Mouse (Mus musculus) left cerebral cortex, adult 2 months (tissue): ENCODE measurements at regions not wholly inside any gene's neighbourhood (a gene's known extent, or its start where the extent isn't known, plus 50 kb on each side); places are given as distances from the start of the nearest gene placed in this dataset.

Experiments
- DNase-seq, 2 experiments: peaks; one replicate each; pipeline ENCODE4 v3.0.0; 2021 to 2022; ENCODE audit warnings: low spot score in 2 of 2, mixed read lengths in 1 of 2; ENCODE audit errors: extremely low spot score in 1 of 2
- H3K27ac ChIP-seq: fragments of 200-600 bp; 2 replicates; pipeline ENCODE4 v1.8.1; 2022
- H3K4me3 ChIP-seq: fragments of 200-600 bp; 2 replicates; pipeline ENCODE4 v1.8.1; 2022
- CTCF ChIP-seq: fragments of 200-600 bp; IDR thresholded peaks from 2 replicates; pipeline ENCODE4 v1.8.1; 2022; ENCODE audit warnings: antibody characterized with exemption, mild to moderate bottlenecking, moderate library complexity
- intact Hi-C: fragments of 180-260 bp; cut with DNase I; formaldehyde crosslinking; loops from one replicate; pipeline ENCODE4 v1.15.1; 2025

- TF ChIP-seq CTCF: no peak
- H3K4me3 ChIP-seq: no peak overlapping the region
Observed at GRCm38 (mm10) chr16:5759021-5759420, 126.1 kb upstream of the Rbfox1 start.

GRCm38 (mm10) chr16:5742716-5743507, 142.2 kb upstream of the Rbfox1 start:
- DNase-seq: no peak
- H3K27ac ChIP-seq: no peak overlapping the region
- TF ChIP-seq CTCF: no peak
- H3K4me3 ChIP-seq: no peak overlapping the region
- intact Hi-C loops: no loop called here

More at GRCm38 (mm10) chr16:5759021-5759420, 126.1 kb upstream of the Rbfox1 start:
- no peak for DNase-seq
- intact Hi-C loops: no loop called here
- no peak overlapping the region for H3K27ac ChIP-seq

DNA sequence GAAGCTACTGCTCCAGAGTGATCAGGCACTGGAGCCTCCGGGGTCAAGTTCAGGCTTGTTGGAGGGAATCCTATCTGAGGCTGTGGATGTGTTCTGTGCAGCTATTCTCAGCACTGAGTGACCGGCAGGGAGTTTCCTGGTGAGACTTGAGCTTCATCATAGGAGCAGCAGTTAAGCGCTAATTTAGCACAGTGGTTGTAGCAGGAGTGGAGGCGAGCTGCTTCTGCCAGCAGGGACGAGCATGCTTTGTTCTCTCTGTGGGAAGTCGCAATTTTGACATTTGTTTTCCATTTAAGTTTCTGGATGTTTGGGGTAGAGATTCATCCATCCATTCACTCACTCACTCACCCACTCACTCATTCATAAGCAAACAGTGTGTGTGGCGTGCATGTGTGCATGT, 144.4 kb upstream of the Rbfox1 start:
- peak; percentile 11 to 21 for DNase-seq
- H3K4me3 ChIP-seq: no peak overlapping the region
- intact Hi-C loops: no loop called here
- no peak overlapping the region for H3K27ac ChIP-seq
- TF ChIP-seq CTCF: no peak; the same call in 1 of the 2 replicates

DNA sequence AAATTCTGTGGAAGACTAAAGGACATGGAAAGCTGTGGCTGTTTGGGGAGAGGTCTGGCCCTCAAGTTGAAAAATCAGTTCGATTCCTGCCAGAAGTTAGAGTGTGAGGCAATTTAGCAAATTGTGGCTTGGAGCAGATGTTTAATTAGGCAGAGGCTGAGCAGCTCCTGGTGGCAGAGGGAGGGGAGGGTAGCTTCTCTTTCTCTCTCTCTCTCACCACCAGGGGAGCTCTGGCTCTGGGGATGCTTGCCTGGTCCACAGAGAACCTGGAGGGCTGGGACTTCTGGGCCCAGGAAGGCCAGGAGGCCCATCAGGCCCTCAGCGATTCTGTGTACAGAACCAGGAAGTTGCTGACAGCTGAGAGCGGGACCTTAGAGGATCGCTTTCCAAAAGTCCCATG, 151.5 kb upstream of the Rbfox1 start:
- intact Hi-C loops: loop anchor here (5.0 kb wide), 1 partner anchor 284 kb away; no protein-coding TSS in a partner anchor
- H3K4me3 ChIP-seq: no peak overlapping the region
- DNase-seq: no peak
- TF ChIP-seq CTCF: peak; percentile 48
- H3K27ac ChIP-seq: no peak overlapping the region

DNA sequence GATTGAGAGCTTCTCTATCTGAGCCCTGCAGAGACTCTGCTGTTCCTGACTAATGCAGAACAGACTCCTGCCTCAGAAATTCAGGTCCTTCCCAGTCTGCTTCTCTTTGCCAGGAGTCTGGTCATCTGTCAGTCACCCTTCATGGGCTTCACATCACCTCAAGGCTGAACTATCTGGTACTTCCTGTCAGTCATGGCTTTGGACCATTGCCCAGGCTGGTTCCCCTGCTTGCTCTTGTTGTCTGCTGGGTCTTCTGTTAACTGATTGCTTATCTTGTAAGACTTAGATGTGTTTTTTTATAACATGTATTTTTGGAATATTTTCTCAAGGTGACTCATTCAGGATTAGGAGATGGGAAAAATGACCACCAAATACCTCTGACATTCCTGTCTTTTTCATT, 162.6 kb upstream of the Rbfox1 start:
- no peak overlapping the region for H3K4me3 ChIP-seq
- intact Hi-C loops: no loop called here
- no peak for TF ChIP-seq CTCF
- no peak overlapping the region for H3K27ac ChIP-seq
- DNase-seq: no peak

DNA sequence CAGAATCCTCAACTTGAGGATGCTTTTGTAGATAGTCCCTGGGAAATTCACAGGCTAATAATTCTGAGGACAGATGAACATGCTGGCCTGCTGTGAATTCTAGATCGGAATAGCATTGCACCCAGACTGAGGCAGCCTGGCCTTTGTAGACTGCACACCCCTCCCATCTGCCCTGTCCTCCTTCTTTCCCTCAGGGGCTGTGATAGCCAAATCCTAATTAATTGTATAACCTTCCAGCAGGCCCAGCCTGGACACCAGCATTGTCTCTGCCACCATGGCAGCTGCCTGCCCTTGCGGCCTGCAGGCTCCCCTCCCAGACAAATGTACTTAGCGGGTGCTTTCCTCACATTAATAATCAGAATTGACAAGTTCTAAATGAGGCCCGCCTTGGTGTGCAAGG, 171.7 kb upstream of the Rbfox1 start:
- TF ChIP-seq CTCF: no peak
- H3K4me3 ChIP-seq: no peak overlapping the region
- no peak for DNase-seq
- H3K27ac ChIP-seq: no peak overlapping the region
- intact Hi-C loops: no loop called here

- no peak for DNase-seq
- intact Hi-C loops: no loop called here
- no peak overlapping the region for H3K27ac ChIP-seq
- H3K4me3 ChIP-seq: no peak overlapping the region
- TF ChIP-seq CTCF: no peak
Observed at GRCm38 (mm10) chr16:5709831-5710230, 175.3 kb upstream of the Rbfox1 start.

DNA sequence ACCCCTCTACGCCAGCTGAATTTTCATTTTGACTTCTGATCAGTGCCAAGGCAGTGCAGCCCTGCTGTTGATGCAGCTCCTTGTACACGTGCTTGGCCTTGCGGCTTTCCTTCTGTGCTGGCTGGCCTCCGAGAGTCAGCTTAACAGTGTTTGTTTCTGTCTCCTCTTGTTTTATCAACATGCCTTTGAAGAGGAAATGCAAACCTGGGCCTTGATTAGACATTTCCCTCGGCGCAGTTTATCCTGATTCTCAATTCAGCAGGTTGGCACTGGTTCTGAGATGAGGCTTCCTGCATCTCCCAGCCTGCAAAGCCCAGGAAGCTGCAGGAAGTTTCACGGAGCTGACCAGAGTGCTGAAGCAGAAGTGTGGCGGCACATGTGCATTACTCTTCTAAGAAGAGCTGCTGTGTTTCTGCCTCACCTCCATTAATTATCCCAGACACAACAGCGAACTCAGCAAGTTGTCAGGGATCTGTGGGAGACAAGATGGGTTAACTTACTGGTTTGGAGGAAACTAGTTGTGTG, 184.4 kb upstream of the Rbfox1 start:
- TF ChIP-seq CTCF: no peak
- H3K27ac ChIP-seq: no peak overlapping the region
- H3K4me3 ChIP-seq: no peak overlapping the region
- DNase-seq: no peak
- intact Hi-C loops: no loop called here

DNA sequence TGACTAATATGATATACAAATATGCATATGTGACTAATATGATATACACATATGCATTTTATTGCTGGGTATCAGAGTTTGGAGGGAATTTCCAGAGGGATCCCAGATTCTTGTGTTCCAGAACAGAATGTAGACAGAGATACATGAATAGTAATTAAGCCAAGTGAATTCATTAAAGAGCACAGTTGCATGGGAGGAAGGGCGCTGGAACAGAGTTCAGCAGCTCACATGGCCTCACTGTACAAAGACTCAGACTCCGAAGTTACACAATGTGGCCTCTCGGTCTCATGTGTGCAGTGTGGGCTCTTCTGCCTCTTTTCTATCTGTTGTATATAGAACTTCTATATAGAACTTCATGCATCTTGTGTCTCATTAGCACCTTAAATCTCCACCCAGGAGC, 196.8 kb upstream of the Rbfox1 start:
- no peak for TF ChIP-seq CTCF
- no peak for DNase-seq
- H3K4me3 ChIP-seq: no peak overlapping the region
- intact Hi-C loops: no loop called here
- H3K27ac ChIP-seq: no peak overlapping the region

- DNase-seq: no peak
- intact Hi-C loops: no loop called here
- no peak for TF ChIP-seq CTCF
- Histone ChIP-seq H3K4me3 (no peak overlapping the region), H3K27ac (no peak overlapping the region)
Observed at GRCm38 (mm10) chr16:5673372-5673960, 211.7 kb upstream of the Rbfox1 start.

- Histone ChIP-seq H3K4me3 (no peak overlapping the region), H3K27ac (no peak overlapping the region)
- intact Hi-C loops: no loop called here
- peak in 1 of 2 experiments; percentile 9 for DNase-seq
- no peak for TF ChIP-seq CTCF
Observed at GRCm38 (mm10) chr16:5672871-5673270, 212.3 kb upstream of the Rbfox1 start.

DNA sequence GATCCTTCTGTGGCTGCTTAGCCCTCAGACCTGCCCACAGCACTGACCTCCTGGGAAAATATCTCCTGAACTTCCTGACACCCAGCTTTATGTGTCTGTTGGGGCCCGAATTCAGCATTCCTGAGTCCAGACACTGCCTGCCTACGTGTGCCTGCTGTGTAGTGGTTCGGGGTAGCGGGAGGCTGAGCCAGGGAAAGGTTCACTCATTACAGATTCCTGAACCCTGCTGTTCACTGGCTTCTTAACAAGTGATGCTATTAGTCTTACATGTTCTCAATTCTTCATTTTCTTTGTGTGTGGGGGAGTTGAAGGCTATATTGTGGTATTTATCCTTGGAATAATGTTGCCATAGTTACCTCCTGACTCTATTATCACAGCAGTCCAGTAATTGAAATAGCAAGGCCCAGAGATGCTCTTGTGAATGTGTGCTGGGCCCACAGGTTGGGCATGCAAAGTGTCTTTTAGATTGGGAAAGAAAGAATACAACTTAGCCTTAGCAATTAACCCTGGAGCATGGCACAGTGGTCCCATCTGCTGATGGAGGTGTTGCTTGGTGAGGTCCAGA, 216.7 kb upstream of the Rbfox1 start:
- H3K27ac ChIP-seq: no peak overlapping the region
- intact Hi-C loops: no loop called here
- DNase-seq: peak in 1 of 2 experiments; percentile 9

More for the DNA sequence above, 216.7 kb upstream of the Rbfox1 start:
- no peak overlapping the region for H3K4me3 ChIP-seq
- no peak for TF ChIP-seq CTCF
